Mouse (Mus musculus): ENCODE data around the gene Tmem242. TPM values are rescaled to one million over a fixed set of nuclear protein-coding genes. Genes with fewer than 3 reads are reported as not detected.

Tmem242 gene
- polyA plus RNA-seq, 1 experiment, result 33.8 TPM

DNA sequence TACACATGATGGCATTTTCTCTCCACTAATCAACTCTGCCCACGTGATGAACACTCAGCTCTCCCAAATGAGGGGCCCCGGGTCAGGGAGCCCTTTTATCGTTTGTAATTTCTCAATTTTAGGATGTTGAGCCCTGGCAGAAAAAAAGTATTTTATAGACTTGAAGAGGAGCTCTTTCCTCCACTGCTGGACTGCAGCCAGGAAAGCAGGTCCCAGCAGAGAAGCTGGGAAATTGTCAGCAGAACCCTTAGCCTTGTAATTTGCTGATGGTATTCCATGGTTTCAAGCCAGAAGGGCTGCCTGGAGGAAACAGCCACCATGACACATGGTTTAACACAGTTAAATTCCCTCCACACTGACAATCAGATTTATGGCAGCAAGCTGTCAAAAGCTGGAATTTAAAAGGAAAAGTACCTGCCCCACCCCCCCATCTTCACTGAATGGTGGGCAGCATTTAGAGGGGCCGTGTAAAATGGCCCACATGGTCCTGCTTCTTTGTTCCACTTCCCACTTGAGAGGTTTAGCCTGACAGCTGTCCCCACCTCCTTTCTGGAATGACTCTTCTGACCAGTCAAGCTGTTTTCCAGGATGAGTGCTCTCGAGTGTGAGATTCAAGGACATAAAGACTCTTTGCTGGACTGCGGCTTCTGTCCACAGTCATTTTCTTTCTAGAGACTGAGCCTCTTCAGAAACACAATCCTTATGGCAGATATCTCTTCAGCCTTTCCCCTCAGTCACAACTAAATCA is 20.1 kb downstream of the Tmem242 start:
- Histone ChIP-seq H3K4me1 (ENCODE audit: control insufficient read depth, insufficient read depth, low read length) (peaks cover 7% of the 10 kb centered on the region), H3K27ac (ENCODE audit: insufficient read depth, low read length) (no peak overlapping the region), H3K4me3 (ENCODE audit: insufficient read depth, low read length) (no peak overlapping the region)
- no peak for TF ChIP-seq CTCF (IDR thresholded peaks at IDR 0.05; ENCODE audit: extremely low read depth, insufficient read depth, low read length)
- TF ChIP-seq POLR2A (IDR thresholded peaks at IDR 0.05; ENCODE audit: extremely low read depth, insufficient read depth, low read length), result no peak

DNA sequence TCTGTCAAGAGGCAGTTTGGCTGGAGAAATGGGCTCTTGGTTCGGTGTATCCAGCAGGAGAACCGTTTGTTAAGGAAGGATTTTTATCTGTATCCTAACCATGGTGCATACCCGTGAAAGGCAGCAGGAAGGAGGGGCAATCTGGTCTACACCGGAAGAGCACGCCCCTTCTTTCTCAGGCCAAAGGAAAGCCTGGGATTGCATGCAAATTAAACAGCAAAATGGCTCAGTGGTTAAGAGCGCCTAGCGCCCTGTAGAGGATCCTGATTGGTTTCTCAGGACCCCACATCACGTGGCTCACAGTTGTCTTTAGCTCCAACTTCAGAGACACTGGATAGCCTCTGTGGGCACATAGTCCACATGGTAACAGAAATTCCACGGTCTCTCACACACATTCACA is 21.0 kb downstream of the Tmem242 start:
- no peak for TF ChIP-seq POLR2A (IDR thresholded peaks at IDR 0.05; ENCODE audit: extremely low read depth, insufficient read depth, low read length)
- no peak for TF ChIP-seq CTCF (IDR thresholded peaks at IDR 0.05; ENCODE audit: extremely low read depth, insufficient read depth, low read length)
- Histone ChIP-seq H3K27ac (ENCODE audit: insufficient read depth, low read length) (no peak overlapping the region), H3K4me1 (ENCODE audit: control insufficient read depth, insufficient read depth, low read length) (peaks cover 3% of the 10 kb centered on the region), H3K4me3 (ENCODE audit: insufficient read depth, low read length) (no peak overlapping the region)

- TF ChIP-seq POLR2A (IDR thresholded peaks at IDR 0.05; ENCODE audit: extremely low read depth, insufficient read depth, low read length) (no peak), CTCF (IDR thresholded peaks at IDR 0.05; ENCODE audit: extremely low read depth, insufficient read depth, low read length) (no peak)
- peaks cover 2% of the 10 kb centered on the region; the same call in 1 of the 2 replicates for H3K4me1 ChIP-seq (ENCODE audit: control insufficient read depth, insufficient read depth, low read length)
- H3K27ac ChIP-seq (ENCODE audit: insufficient read depth, low read length), result no peak within 1 kb of the TSS
- H3K4me3 ChIP-seq (ENCODE audit: insufficient read depth, low read length), result no peak within 1 kb of the TSS
These were observed 21.5 kb downstream of the Tmem242 start, which contains the start of gene Ldhal6b for GRCm38 (mm10) chr17:5418545-5418944. Gene Ldhal6b, minus strand, starts transcription at chr17:5418767.

DNA sequence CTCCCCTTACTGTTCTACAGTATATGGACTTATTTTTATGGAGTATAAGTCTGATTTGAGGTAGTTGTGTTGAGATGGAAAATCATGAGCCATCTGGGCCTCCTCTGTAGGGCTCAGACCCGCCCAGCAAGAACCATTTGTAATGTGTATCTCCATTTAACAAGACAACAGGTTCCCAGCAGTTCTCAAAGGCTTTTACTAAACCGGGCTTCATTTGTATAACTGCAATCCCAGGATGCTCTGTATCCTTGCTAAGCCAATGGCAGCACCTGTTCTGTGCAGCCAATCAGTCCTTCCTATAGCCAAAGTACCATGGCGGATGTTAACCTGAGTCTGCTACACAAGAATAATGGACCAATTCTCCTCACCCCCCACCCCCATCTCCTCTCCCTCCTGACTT is 23.5 kb downstream of the Tmem242 start:
- Histone ChIP-seq H3K4me1 (ENCODE audit: control insufficient read depth, insufficient read depth, low read length) (no peaks in the 10 kb centered on the region; the same call in 1 of the 2 replicates), H3K27ac (ENCODE audit: insufficient read depth, low read length) (no peak overlapping the region), H3K4me3 (ENCODE audit: insufficient read depth, low read length) (no peak overlapping the region)
- TF ChIP-seq POLR2A (IDR thresholded peaks at IDR 0.05; ENCODE audit: extremely low read depth, insufficient read depth, low read length), result no peak

DNA sequence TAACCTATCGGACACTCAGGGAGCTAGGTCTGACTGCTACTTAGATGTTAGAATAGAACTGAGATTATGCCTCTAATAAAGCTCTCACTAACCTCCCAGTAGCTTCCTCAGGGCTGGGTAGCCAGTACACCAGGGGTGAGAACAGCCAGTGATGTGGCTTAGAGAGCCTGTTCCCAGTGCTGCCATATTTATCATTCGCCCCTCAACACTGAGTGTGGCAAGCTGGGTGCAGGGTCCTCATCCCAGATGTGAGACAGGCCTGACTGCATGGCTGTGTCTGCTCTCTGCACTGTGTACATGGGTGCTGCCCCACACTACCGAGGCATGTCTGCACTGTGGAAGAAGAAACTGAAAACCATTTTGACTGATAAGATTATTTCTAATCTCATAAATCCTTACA is 26.0 kb downstream of the Tmem242 start:
- Histone ChIP-seq H3K4me1 (ENCODE audit: control insufficient read depth, insufficient read depth, low read length) (no peaks in the 10 kb centered on the region; the same call in 1 of the 2 replicates), H3K4me3 (ENCODE audit: insufficient read depth, low read length) (no peak overlapping the region), H3K27ac (ENCODE audit: insufficient read depth, low read length) (no peak overlapping the region)
- TF ChIP-seq POLR2A (IDR thresholded peaks at IDR 0.05; ENCODE audit: extremely low read depth, insufficient read depth, low read length), result no peak
- TF ChIP-seq CTCF (IDR thresholded peaks at IDR 0.05; ENCODE audit: extremely low read depth, insufficient read depth, low read length), result no peak

- Histone ChIP-seq H3K27ac (ENCODE audit: insufficient read depth, low read length) (no peak overlapping the region), H3K4me3 (ENCODE audit: insufficient read depth, low read length) (no peak overlapping the region), H3K4me1 (ENCODE audit: control insufficient read depth, insufficient read depth, low read length) (no peaks in the 10 kb centered on the region; the same call in 1 of the 2 replicates)
- no peak for TF ChIP-seq CTCF (IDR thresholded peaks at IDR 0.05; ENCODE audit: extremely low read depth, insufficient read depth, low read length)
- no peak for TF ChIP-seq POLR2A (IDR thresholded peaks at IDR 0.05; ENCODE audit: extremely low read depth, insufficient read depth, low read length)
These were observed 26.7 kb downstream of the Tmem242 start for GRCm38 (mm10) chr17:5413350-5413749.

DNA sequence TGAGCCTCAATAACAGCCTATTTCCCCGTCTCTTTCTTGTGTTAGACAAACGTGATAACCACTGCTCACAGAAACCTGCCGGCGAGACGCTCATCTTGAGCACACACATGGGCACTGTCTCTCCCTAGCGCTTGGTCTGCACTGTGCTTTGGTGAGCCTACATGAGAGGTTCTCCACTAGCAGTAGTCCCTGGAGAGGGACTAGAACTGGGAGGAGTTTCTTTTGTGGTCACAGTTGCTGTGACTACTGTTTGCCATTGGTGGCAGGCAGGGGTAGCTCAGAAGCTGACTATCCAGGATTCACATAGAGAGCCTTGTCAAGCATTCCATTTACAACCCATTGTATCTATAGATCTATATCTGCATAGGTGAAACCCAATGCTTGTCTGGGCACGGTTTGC is 27.3 kb downstream of the Tmem242 start:
- TF ChIP-seq CTCF (IDR thresholded peaks at IDR 0.05; ENCODE audit: extremely low read depth, insufficient read depth, low read length) (no peak), POLR2A (IDR thresholded peaks at IDR 0.05; ENCODE audit: extremely low read depth, insufficient read depth, low read length) (no peak)
- no peak overlapping the region for H3K27ac ChIP-seq (ENCODE audit: insufficient read depth, low read length)
- no peak overlapping the region for H3K4me3 ChIP-seq (ENCODE audit: insufficient read depth, low read length)
- H3K4me1 ChIP-seq (ENCODE audit: control insufficient read depth, insufficient read depth, low read length), result no peaks in the 10 kb centered on the region

- Histone ChIP-seq H3K4me1 (ENCODE audit: control insufficient read depth, insufficient read depth, low read length) (no peaks in the 10 kb centered on the region), H3K4me3 (ENCODE audit: insufficient read depth, low read length) (no peak overlapping the region), H3K27ac (ENCODE audit: insufficient read depth, low read length) (no peak overlapping the region)
- no peak for TF ChIP-seq POLR2A (IDR thresholded peaks at IDR 0.05; ENCODE audit: extremely low read depth, insufficient read depth, low read length)
- no peak for TF ChIP-seq CTCF (IDR thresholded peaks at IDR 0.05; ENCODE audit: extremely low read depth, insufficient read depth, low read length)
These were observed 27.8 kb downstream of the Tmem242 start for GRCm38 (mm10) chr17:5412301-5412700.

DNA sequence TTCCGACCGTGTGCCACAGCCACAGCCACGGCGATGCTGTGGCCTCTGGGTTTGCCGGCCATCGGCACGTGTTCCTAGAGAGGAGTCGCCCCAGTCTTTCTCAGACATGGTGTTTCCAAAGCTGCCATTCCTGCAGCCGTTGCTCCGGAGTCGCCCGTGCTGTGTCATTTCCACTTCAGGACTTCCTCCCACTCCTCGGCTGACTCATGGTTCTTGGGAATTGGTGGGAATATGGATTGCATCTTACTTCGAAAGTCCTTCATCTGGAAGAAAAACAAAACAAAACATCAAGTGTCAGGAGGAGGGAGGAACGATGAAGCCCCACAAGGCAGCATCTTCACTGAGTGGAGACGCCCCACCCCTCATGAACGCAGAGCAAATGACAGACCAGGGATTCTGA is 28.9 kb downstream of the Tmem242 start:
- Histone ChIP-seq H3K4me3 (ENCODE audit: insufficient read depth, low read length) (no peak overlapping the region), H3K27ac (ENCODE audit: insufficient read depth, low read length) (no peak overlapping the region), H3K4me1 (ENCODE audit: control insufficient read depth, insufficient read depth, low read length) (no peaks in the 10 kb centered on the region)
- TF ChIP-seq POLR2A (IDR thresholded peaks at IDR 0.05; ENCODE audit: extremely low read depth, insufficient read depth, low read length) (no peak), CTCF (IDR thresholded peaks at IDR 0.05; ENCODE audit: extremely low read depth, insufficient read depth, low read length) (no peak)

DNA sequence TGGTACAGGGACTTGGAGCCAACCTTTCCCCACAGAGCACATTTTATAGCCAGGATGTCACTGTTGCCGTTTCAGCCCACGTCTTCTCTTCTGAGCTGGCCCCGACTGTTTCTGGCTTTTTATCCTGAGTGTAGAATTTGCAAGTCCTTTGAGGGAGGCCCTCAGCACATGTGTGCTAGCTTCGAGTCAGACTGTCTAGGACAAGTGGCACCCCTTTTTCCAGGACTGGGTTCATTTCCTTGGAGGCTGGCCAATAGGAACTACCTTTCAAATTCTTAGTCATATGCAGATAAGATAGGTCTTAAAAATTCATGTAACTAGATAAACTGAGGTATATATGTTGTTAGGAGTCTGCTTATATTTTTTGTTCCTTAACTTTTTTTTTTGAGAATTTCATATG is 29.7 kb downstream of the Tmem242 start:
- Histone ChIP-seq H3K4me1 (ENCODE audit: control insufficient read depth, insufficient read depth, low read length) (no peaks in the 10 kb centered on the region), H3K4me3 (ENCODE audit: insufficient read depth, low read length) (no peak overlapping the region), H3K27ac (ENCODE audit: insufficient read depth, low read length) (no peak overlapping the region)
- TF ChIP-seq CTCF (IDR thresholded peaks at IDR 0.05; ENCODE audit: extremely low read depth, insufficient read depth, low read length), result no peak
- no peak for TF ChIP-seq POLR2A (IDR thresholded peaks at IDR 0.05; ENCODE audit: extremely low read depth, insufficient read depth, low read length)

All from cortical plate, adult 2 months (tissue).